Mouse (Mus musculus): ENCODE measurements at regions not wholly inside any gene's neighbourhood (a gene's known extent, or its start where the extent isn't known, plus 50 kb on each side); places are given as distances from the start of the nearest gene placed in this dataset.

- no peak for TF ChIP-seq CTCF (conservative IDR thresholded peaks at IDR 0.05; ENCODE audit: insufficient read depth, insufficient read length, low read depth, low read length)
- TF ChIP-seq POLR2A (IDR thresholded peaks at IDR 0.05; ENCODE audit: low read depth, low read length), result no peak
Measured at GRCm38 (mm10) chr10:16652450-16652849, 1070.6 kb upstream of the Cited2 start.

All from kidney, adult 2 months (tissue).